Mouse (Mus musculus): ENCODE results near the gene Gm20683. TPM values are rescaled to one million over a fixed set of nuclear protein-coding genes. Genes with fewer than 3 reads are reported as not detected.

Gm20683 gene
- polyA plus RNA-seq, 1 experiment from 2014 or later: 2.9 TPM

DNA sequence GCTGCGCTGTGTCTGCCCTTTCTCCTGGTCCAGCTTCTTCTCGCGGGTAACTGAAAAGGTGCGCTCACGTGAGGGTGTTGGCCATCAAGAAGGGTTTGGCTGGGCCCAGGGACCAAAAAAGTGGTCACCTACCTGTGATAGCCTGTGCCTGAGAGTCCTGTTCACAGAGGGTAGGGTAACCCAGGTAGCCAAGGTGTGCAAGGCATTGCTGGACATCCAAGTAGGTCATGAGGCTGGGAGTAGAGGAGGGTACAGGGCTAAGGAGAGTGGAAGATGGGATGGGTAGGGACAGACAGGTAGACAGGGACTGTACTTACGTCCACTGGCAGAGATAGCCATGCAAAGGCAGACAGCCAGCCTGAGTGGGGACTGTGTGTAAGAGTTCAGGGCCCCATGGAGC lies 1.0 kb downstream of the Gm20683 start:
- Histone ChIP-seq H3K4me3 (ENCODE audit: low read depth, low read length) (no peak overlapping the region), H3K27me3 (ENCODE audit: control insufficient read depth, insufficient read depth, low read length) (no peaks in the 10 kb centered on the region), H3K9me3 (ENCODE audit: control insufficient read depth, low read length) (no peaks in the 10 kb centered on the region), H3K9ac (ENCODE audit: low read length) (no peak overlapping the region), H3K36me3 (ENCODE audit: control insufficient read depth, insufficient read depth, low read length) (peaks cover 23% of the 10 kb centered on the region), H3K4me1 (ENCODE audit: control insufficient read depth, insufficient read depth, low read length) (peaks cover 30% of the 10 kb centered on the region), H3K4me2 (ENCODE audit: low read depth) (no peak overlapping the region), H3K27ac (ENCODE audit: low read depth, low read length) (no peak overlapping the region)
- 98% methylated on average over 6 of the region's 6 CpGs for WGBS
- ATAC-seq (ENCODE audit: insufficient read depth, low FRiP score, low TSS enrichment): no peak
- DNase-seq (ENCODE audit: low spot score): no peak

DNA sequence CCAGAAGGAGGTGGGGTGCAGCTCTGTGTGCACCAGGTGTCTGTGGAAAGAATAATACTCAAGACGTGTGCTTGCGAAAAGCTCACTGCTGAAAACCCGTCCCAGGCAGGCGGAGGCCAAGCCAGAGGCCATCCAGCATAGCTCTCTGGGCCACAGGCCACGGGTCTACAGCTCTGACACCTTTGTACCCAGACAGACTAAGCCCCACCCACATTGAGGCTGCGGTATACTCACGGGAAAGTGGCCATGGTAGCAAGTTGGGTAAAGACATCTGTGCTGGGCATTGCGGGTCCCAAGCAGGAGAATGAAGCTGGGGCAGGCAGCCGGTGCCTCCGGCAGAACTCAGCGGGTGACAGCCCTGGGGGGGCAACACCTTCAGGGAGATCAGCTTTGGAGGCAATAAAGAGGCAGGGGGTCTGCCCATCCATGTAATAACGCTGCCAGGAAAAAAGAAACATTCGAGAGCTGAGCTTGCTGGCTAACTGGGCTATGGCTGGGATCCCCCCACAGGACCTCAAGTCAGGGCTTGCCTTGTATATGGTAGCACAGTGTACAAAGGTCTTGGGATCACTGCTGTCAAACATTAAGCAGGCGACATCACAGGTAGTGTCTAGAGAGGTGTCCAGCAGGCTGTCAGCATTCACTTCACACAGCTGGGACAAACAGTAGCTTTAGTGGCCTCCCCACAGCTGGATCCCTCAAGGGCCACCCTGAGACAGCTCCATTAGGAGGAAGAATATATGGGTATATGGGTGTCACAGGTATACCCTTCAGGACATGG lies 1.9 kb downstream of the Gm20683 start:
- no peaks in the 10 kb centered on the region for H3K27me3 ChIP-seq (ENCODE audit: control insufficient read depth, insufficient read depth, low read length)
- 87% methylated on average over 14 of the region's 14 CpGs for WGBS
- DNase-seq (ENCODE audit: low spot score) (no peak), ATAC-seq (ENCODE audit: insufficient read depth, low FRiP score, low TSS enrichment) (no peak)
- no peaks in the 10 kb centered on the region for H3K9me3 ChIP-seq (ENCODE audit: control insufficient read depth, low read length)
- H3K4me1 ChIP-seq (ENCODE audit: control insufficient read depth, insufficient read depth, low read length): peaks cover 36% of the 10 kb centered on the region
- no peak overlapping the region for H3K4me3 ChIP-seq (ENCODE audit: low read depth, low read length)
- no peak overlapping the region for H3K4me2 ChIP-seq (ENCODE audit: low read depth)
- no peak overlapping the region for H3K9ac ChIP-seq (ENCODE audit: low read length)
- H3K36me3 ChIP-seq (ENCODE audit: control insufficient read depth, insufficient read depth, low read length): peaks cover 27% of the 10 kb centered on the region
- no peak overlapping the region for H3K27ac ChIP-seq (ENCODE audit: low read depth, low read length)

GRCm38 (mm10) chr17:25838904-25839303 lies 2.7 kb downstream of the Gm20683 start:
- Histone ChIP-seq H3K36me3 (ENCODE audit: control insufficient read depth, insufficient read depth, low read length) (peaks cover 27% of the 10 kb centered on the region), H3K4me1 (ENCODE audit: control insufficient read depth, insufficient read depth, low read length) (peaks cover 44% of the 10 kb centered on the region), H3K4me3 (ENCODE audit: low read depth, low read length) (no peak overlapping the region), H3K27me3 (ENCODE audit: control insufficient read depth, insufficient read depth, low read length) (no peaks in the 10 kb centered on the region), H3K27ac (ENCODE audit: low read depth, low read length) (no peak overlapping the region), H3K9me3 (ENCODE audit: control insufficient read depth, low read length) (no peaks in the 10 kb centered on the region), H3K9ac (ENCODE audit: low read length) (no peak overlapping the region), H3K4me2 (ENCODE audit: low read depth) (no peak overlapping the region)
- no peak for DNase-seq (ENCODE audit: low spot score)
- WGBS: 86% methylated on average over 4 of the region's 4 CpGs
- ATAC-seq (ENCODE audit: insufficient read depth, low FRiP score, low TSS enrichment): no peak

- peaks cover 27% of the 10 kb centered on the region for H3K36me3 ChIP-seq (ENCODE audit: control insufficient read depth, insufficient read depth, low read length)
- H3K9me3 ChIP-seq (ENCODE audit: control insufficient read depth, low read length): no peaks in the 10 kb centered on the region
- 49% methylated on average over 3 of the region's 3 CpGs for WGBS
- no peaks in the 10 kb centered on the region for H3K27me3 ChIP-seq (ENCODE audit: control insufficient read depth, insufficient read depth, low read length)
- peak overlapping the region; percentile 68; the same call in 1 of the 2 replicates for H3K9ac ChIP-seq (ENCODE audit: low read length)
- no peak for ATAC-seq (ENCODE audit: insufficient read depth, low FRiP score, low TSS enrichment)
- peak overlapping the region; percentile 67 for H3K27ac ChIP-seq (ENCODE audit: low read depth, low read length)
- DNase-seq (ENCODE audit: low spot score): peak; percentile 31
- H3K4me3 ChIP-seq (ENCODE audit: low read depth, low read length): no peak overlapping the region
- H3K4me1 ChIP-seq (ENCODE audit: control insufficient read depth, insufficient read depth, low read length): peaks cover 41% of the 10 kb centered on the region
- H3K4me2 ChIP-seq (ENCODE audit: low read depth): peak overlapping the region; percentile 68; the same call in 1 of the 2 replicates
Observed at GRCm38 (mm10) chr17:25837533-25837932, 4.0 kb downstream of the Gm20683 start.

DNA sequence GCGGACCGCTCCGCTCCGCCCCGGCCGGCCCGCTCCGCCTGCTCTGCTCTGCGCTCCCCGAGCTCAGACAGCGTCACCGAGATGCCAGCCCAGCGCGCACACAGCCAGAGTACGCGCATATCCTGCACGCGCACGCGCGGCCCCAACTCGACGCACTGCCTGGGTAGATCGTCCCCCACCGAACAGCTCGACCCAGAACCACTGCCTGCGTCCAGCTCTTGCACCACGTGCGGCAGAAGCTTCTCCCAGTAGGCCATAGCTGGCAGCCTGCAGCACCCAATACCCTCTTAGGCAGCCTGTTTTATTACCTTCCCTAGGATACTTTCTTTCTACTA lies 4.5 kb downstream of the Gm20683 start, which contains the start of gene Rhbdl1:
Rhbdl1 (minus strand) TSS at position 220 of the 335 bp plus-strand sequence.
- H3K9ac ChIP-seq (ENCODE audit: low read length): peak within 1 kb of the TSS; percentile 68
- peaks cover 44% of the 10 kb centered on the region for H3K4me1 ChIP-seq (ENCODE audit: control insufficient read depth, insufficient read depth, low read length)
- peak within 1 kb of the TSS; percentile 68 for H3K4me2 ChIP-seq (ENCODE audit: low read depth)
- peak within 1 kb of the TSS; percentile 67 for H3K27ac ChIP-seq (ENCODE audit: low read depth, low read length)
- no peaks in the 10 kb centered on the region for H3K27me3 ChIP-seq (ENCODE audit: control insufficient read depth, insufficient read depth, low read length)
- peaks cover 27% of the 10 kb centered on the region for H3K36me3 ChIP-seq (ENCODE audit: control insufficient read depth, insufficient read depth, low read length)
- peak; percentile 76 for DNase-seq (ENCODE audit: low spot score)
- WGBS: 2% methylated on average over 29 of the region's 29 CpGs
- H3K4me3 ChIP-seq (ENCODE audit: low read depth, low read length): peak within 1 kb of the TSS; percentile 29
- ATAC-seq (ENCODE audit: insufficient read depth, low FRiP score, low TSS enrichment): no peak
- H3K9me3 ChIP-seq (ENCODE audit: control insufficient read depth, low read length): no peaks in the 10 kb centered on the region

DNA sequence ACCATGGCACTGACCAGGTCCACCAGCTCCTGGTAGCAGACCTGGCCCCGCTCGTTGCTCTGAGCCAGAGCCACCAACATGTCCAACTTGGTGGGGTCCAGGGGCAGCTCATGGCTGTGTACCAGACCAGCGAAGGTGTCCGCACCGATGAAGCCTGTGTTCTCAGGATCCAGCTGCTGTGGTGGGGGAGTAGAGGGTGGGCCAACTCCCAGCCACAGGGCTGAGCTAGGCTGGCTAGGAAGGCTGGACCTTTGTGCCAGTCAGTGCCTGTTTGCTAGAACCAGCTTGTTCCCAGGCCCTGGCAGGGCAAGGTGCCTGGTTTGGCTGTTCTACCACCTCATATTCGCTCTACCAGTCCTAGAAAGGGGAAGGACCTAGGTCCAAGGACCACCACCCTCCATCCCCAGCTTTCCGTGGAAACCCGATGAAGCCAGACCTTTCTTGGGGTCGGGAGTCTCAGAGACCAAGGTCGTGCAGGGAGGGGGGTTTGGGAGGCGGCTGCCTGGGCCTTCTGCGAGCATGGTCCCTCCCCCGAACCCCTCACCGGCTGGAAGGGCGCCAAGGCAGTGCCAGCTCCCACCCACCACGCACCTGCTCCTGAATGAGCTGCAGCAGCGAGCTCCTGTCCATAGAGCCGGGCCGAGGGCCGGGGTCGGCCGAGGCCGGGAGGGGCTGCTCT lies 5.0 kb downstream of the Gm20683 start:
- no peaks in the 10 kb centered on the region for H3K9me3 ChIP-seq (ENCODE audit: control insufficient read depth, low read length)
- H3K4me1 ChIP-seq (ENCODE audit: control insufficient read depth, insufficient read depth, low read length): peaks cover 49% of the 10 kb centered on the region
- H3K4me2 ChIP-seq (ENCODE audit: low read depth): peak overlapping the region; percentile 68
- peak overlapping the region; percentile 67 for H3K27ac ChIP-seq (ENCODE audit: low read depth, low read length)
- ATAC-seq (ENCODE audit: insufficient read depth, low FRiP score, low TSS enrichment): no peak
- H3K27me3 ChIP-seq (ENCODE audit: control insufficient read depth, insufficient read depth, low read length): no peaks in the 10 kb centered on the region
- peaks cover 27% of the 10 kb centered on the region for H3K36me3 ChIP-seq (ENCODE audit: control insufficient read depth, insufficient read depth, low read length)
- peak overlapping the region; percentile 29 for H3K4me3 ChIP-seq (ENCODE audit: low read depth, low read length)
- H3K9ac ChIP-seq (ENCODE audit: low read length): peak overlapping the region; percentile 68
- 27% methylated on average over 21 of the region's 23 CpGs for WGBS
- no peak for DNase-seq (ENCODE audit: low spot score)

GRCm38 (mm10) chr17:25835816-25836215 lies 5.7 kb downstream of the Gm20683 start:
- H3K9ac ChIP-seq (ENCODE audit: low read length): no peak overlapping the region
- DNase-seq (ENCODE audit: low spot score) (no peak), ATAC-seq (ENCODE audit: insufficient read depth, low FRiP score, low TSS enrichment) (no peak)
- peak overlapping the region; percentile 68 for H3K4me2 ChIP-seq (ENCODE audit: low read depth)
- H3K9me3 ChIP-seq (ENCODE audit: control insufficient read depth, low read length): no peaks in the 10 kb centered on the region
- H3K4me3 ChIP-seq (ENCODE audit: low read depth, low read length): no peak overlapping the region
- H3K27ac ChIP-seq (ENCODE audit: low read depth, low read length): no peak overlapping the region
- WGBS: 94% methylated on average over 16 of the region's 16 CpGs
- H3K27me3 ChIP-seq (ENCODE audit: control insufficient read depth, insufficient read depth, low read length): no peaks in the 10 kb centered on the region
- H3K4me1 ChIP-seq (ENCODE audit: control insufficient read depth, insufficient read depth, low read length): peaks cover 56% of the 10 kb centered on the region
- peaks cover 28% of the 10 kb centered on the region for H3K36me3 ChIP-seq (ENCODE audit: control insufficient read depth, insufficient read depth, low read length)

GRCm38 (mm10) chr17:25835301-25835700 lies 6.3 kb downstream of the Gm20683 start:
- H3K9ac ChIP-seq (ENCODE audit: low read length): no peak overlapping the region
- 94% methylated on average over 7 of the region's 7 CpGs for WGBS
- H3K4me1 ChIP-seq (ENCODE audit: control insufficient read depth, insufficient read depth, low read length): peaks cover 61% of the 10 kb centered on the region
- no peaks in the 10 kb centered on the region for H3K27me3 ChIP-seq (ENCODE audit: control insufficient read depth, insufficient read depth, low read length)
- ATAC-seq (ENCODE audit: insufficient read depth, low FRiP score, low TSS enrichment): no peak
- H3K4me3 ChIP-seq (ENCODE audit: low read depth, low read length): no peak overlapping the region
- peaks cover 28% of the 10 kb centered on the region for H3K36me3 ChIP-seq (ENCODE audit: control insufficient read depth, insufficient read depth, low read length)
- H3K4me2 ChIP-seq (ENCODE audit: low read depth): peak overlapping the region; percentile 96; the same call in 1 of the 2 replicates
- H3K9me3 ChIP-seq (ENCODE audit: control insufficient read depth, low read length): no peaks in the 10 kb centered on the region
- no peak for DNase-seq (ENCODE audit: low spot score)
- H3K27ac ChIP-seq (ENCODE audit: low read depth, low read length): no peak overlapping the region
